Mouse (Mus musculus) heart, embryonic 11.5 days (tissue): ENCODE data around the gene Scaf11. TPM values are rescaled to one million over a fixed set of nuclear protein-coding genes. Genes with fewer than 3 reads are reported as not detected.

Experiments used
- ATAC-seq: fragments of 200-750 bp; cut with Nextera tagmentation; replicated peaks from 2 replicates; pipeline ENCODE4 v1.8.0; 2017; ENCODE audit warnings: moderate library complexity; ENCODE audit not compliant: insufficient number of reproducible peaks, low FRiP score, low TSS enrichment
- H3K27ac ChIP-seq: fragments of 300-500 bp; sonication (generic); 2 replicates; pipeline ENCODE4 v1.5.1; 2014; ENCODE audit warnings: mild to moderate bottlenecking, low read depth, low read length
- H3K27me3 ChIP-seq: fragments of 300-500 bp; sonication (generic); 2 replicates; pipeline ENCODE4 v1.6.1; 2014; ENCODE audit warnings: mild to moderate bottlenecking, low read length, mixed read lengths; ENCODE audit not compliant: control insufficient read depth, insufficient read depth
- H3K36me3 ChIP-seq: fragments of 300-500 bp; sonication (generic); 2 replicates; pipeline ENCODE4 v1.6.1; 2014; ENCODE audit warnings: mild to moderate bottlenecking, low read length, moderate library complexity, mixed read lengths; ENCODE audit not compliant: control insufficient read depth, insufficient read depth
- H3K4me1 ChIP-seq: fragments of 300-500 bp; sonication (generic); 2 replicates; pipeline ENCODE4 v1.6.1; 2014; ENCODE audit warnings: low read length; ENCODE audit not compliant: control insufficient read depth, insufficient read depth
- H3K4me2 ChIP-seq: fragments of 300-500 bp; sonication (generic); 2 replicates; pipeline ENCODE4 v1.6.1; 2014; ENCODE audit warnings: mild to moderate bottlenecking, moderate library complexity
- H3K4me3 ChIP-seq: fragments of 300-500 bp; sonication (generic); 2 replicates; pipeline ENCODE4 v1.5.1; 2014; ENCODE audit warnings: low read depth, low read length
- H3K9ac ChIP-seq: fragments of 300-500 bp; sonication (generic); 2 replicates; pipeline ENCODE4 v1.6.1; 2014; ENCODE audit warnings: mild to moderate bottlenecking, low read depth, low read length, moderate library complexity
- H3K9me3 ChIP-seq: fragments of 300-500 bp; sonication (generic); replicated peaks from 2 replicates; pipeline ENCODE4 v1.6.1; 2016; ENCODE audit warnings: low read length; ENCODE audit not compliant: control insufficient read depth
- WGBS: fragments of 180-500 bp; shearing (Covaris S2); extraction: QIAGEN DNeasy Blood & Tissue Kit; methylation state at CpG from one replicate; pipeline ENCODE4 v1.1.7; 2014; ENCODE audit not compliant: insufficient replicate concordance; 5-methylcytosine and 5-hydroxymethylcytosine counted together
- polyA plus RNA-seq: library from polyadenylated mRNA; unstranded; fragments of >200 nt; fragmentation: Nextera tagmentation; extraction: Ambion mirVana; gene quantifications from 2 replicates; pipeline ENCODE4 v1.2.1, GENCODE M21; 2014

The Scaf11 gene
- polyA plus RNA-seq, 1 experiment from 2014 or later = 77.3 TPM

- no peaks in the 10 kb centered on the region for H3K27me3 ChIP-seq
- no peak overlapping the region for H3K9ac ChIP-seq
- no peaks in the 10 kb centered on the region for H3K9me3 ChIP-seq
- no peak overlapping the region for H3K4me2 ChIP-seq
- 77% methylated on average over 5 of the region's 5 CpGs for WGBS
- H3K27ac ChIP-seq = no peak overlapping the region
- no peaks in the 10 kb centered on the region for H3K36me3 ChIP-seq
- no peak overlapping the region for H3K4me3 ChIP-seq
- H3K4me1 ChIP-seq = peaks cover 5% of the 10 kb centered on the region; the same call in 1 of the 2 replicates
- no peak for ATAC-seq
Observed at GRCm38 (mm10) chr15:96490123-96490522, 29.5 kb upstream of the Scaf11 start.

GRCm38 (mm10) chr15:96488941-96489786 lies 28.5 kb upstream of the Scaf11 start:
- WGBS = 31% methylated on average over 20 of the region's 20 CpGs
- H3K27me3 ChIP-seq = no peaks in the 10 kb centered on the region
- no peaks in the 10 kb centered on the region for H3K36me3 ChIP-seq
- H3K4me1 ChIP-seq = peaks cover 5% of the 10 kb centered on the region; the same call in 1 of the 2 replicates
- no peaks in the 10 kb centered on the region for H3K9me3 ChIP-seq
- H3K27ac ChIP-seq = no peak overlapping the region
- H3K9ac ChIP-seq = no peak overlapping the region
- peak overlapping the region; percentile 33 for H3K4me2 ChIP-seq
- H3K4me3 ChIP-seq = no peak overlapping the region
- ATAC-seq = no peak

GRCm38 (mm10) chr15:96487066-96487698 lies 26.5 kb upstream of the Scaf11 start:
- ATAC-seq = no peak
- WGBS = 49% methylated on average over 12 of the region's 12 CpGs
- H3K4me2 ChIP-seq = no peak overlapping the region
- peak overlapping the region; percentile 34; the same call in 1 of the 2 replicates for H3K9ac ChIP-seq
- no peaks in the 10 kb centered on the region for H3K27me3 ChIP-seq
- no peak overlapping the region for H3K4me3 ChIP-seq
- H3K36me3 ChIP-seq = no peaks in the 10 kb centered on the region
- peaks cover 4% of the 10 kb centered on the region; the same call in 1 of the 2 replicates for H3K4me1 ChIP-seq
- no peaks in the 10 kb centered on the region for H3K9me3 ChIP-seq
- no peak overlapping the region for H3K27ac ChIP-seq

GRCm38 (mm10) chr15:96480822-96481221 lies 20.2 kb upstream of the Scaf11 start:
- Histone ChIP-seq H3K4me3 (no peak overlapping the region), H3K4me1 (no peaks in the 10 kb centered on the region), H3K4me2 (no peak overlapping the region), H3K27ac (no peak overlapping the region), H3K9ac (no peak overlapping the region), H3K9me3 (no peaks in the 10 kb centered on the region), H3K27me3 (no peaks in the 10 kb centered on the region), H3K36me3 (no peaks in the 10 kb centered on the region)
- ATAC-seq = no peak
- WGBS = 72% methylated on average over 3 of the region's 3 CpGs

GRCm38 (mm10) chr15:96478006-96478405 lies 17.4 kb upstream of the Scaf11 start:
- no peaks in the 10 kb centered on the region for H3K9me3 ChIP-seq
- no peaks in the 10 kb centered on the region for H3K4me1 ChIP-seq
- no peaks in the 10 kb centered on the region for H3K36me3 ChIP-seq
- ATAC-seq = no peak
- WGBS = 82% methylated on average over 12 of the region's 12 CpGs
- H3K9ac ChIP-seq = no peak overlapping the region
- H3K27me3 ChIP-seq = no peaks in the 10 kb centered on the region
- H3K27ac ChIP-seq = no peak overlapping the region
- H3K4me2 ChIP-seq = no peak overlapping the region
- H3K4me3 ChIP-seq = no peak overlapping the region

- Histone ChIP-seq H3K4me1 (no peaks in the 10 kb centered on the region), H3K36me3 (no peaks in the 10 kb centered on the region), H3K4me3 (no peak overlapping the region), H3K27ac (no peak overlapping the region), H3K4me2 (no peak overlapping the region), H3K9me3 (no peaks in the 10 kb centered on the region), H3K9ac (no peak overlapping the region), H3K27me3 (no peaks in the 10 kb centered on the region)
- no peak for ATAC-seq
- 8% methylated on average over 7 of the region's 7 CpGs for WGBS
Observed at GRCm38 (mm10) chr15:96476359-96476758, 15.7 kb upstream of the Scaf11 start.

GRCm38 (mm10) chr15:96475571-96475972 lies 14.9 kb upstream of the Scaf11 start:
- no peak overlapping the region for H3K4me3 ChIP-seq
- 78% methylated on average over 7 of the region's 7 CpGs for WGBS
- H3K4me1 ChIP-seq = no peaks in the 10 kb centered on the region
- H3K36me3 ChIP-seq = no peaks in the 10 kb centered on the region
- H3K27me3 ChIP-seq = no peaks in the 10 kb centered on the region
- H3K27ac ChIP-seq = no peak overlapping the region
- no peak overlapping the region for H3K9ac ChIP-seq
- no peak overlapping the region for H3K4me2 ChIP-seq
- H3K9me3 ChIP-seq = no peaks in the 10 kb centered on the region
- no peak for ATAC-seq

- no peak overlapping the region for H3K4me2 ChIP-seq
- ATAC-seq = no peak
- WGBS = 71% methylated on average over 20 of the region's 20 CpGs
- H3K4me1 ChIP-seq = no peaks in the 10 kb centered on the region
- no peak overlapping the region for H3K27ac ChIP-seq
- no peaks in the 10 kb centered on the region for H3K36me3 ChIP-seq
- H3K9me3 ChIP-seq = no peaks in the 10 kb centered on the region
- H3K27me3 ChIP-seq = no peaks in the 10 kb centered on the region
- no peak overlapping the region for H3K9ac ChIP-seq
- no peak overlapping the region for H3K4me3 ChIP-seq
Observed at GRCm38 (mm10) chr15:96474325-96474955, 13.8 kb upstream of the Scaf11 start.
